Mouse (Mus musculus): Measurements from ENCODE around the gene Fam216b. TPM values are rescaled to one million over a fixed set of nuclear protein-coding genes. Genes with fewer than 3 reads are reported as not detected.

The Fam216b gene
- polyA plus RNA-seq, 1 experiment from 2014 or later: not detected

GRCm38 (mm10) chr14:78109419-78109818 lies 20.6 kb upstream of the Fam216b start:
- H3K4me1 ChIP-seq (replicated peaks; ENCODE audit: control insufficient read depth, insufficient read depth, low read length): no peaks in the 10 kb centered on the region
- H3K27ac ChIP-seq (ENCODE audit: low read depth, low read length): no peak overlapping the region
- no peaks in the 10 kb centered on the region for H3K36me3 ChIP-seq (ENCODE audit: control insufficient read depth, insufficient read depth, low read length)
- no peaks in the 10 kb centered on the region for H3K9me3 ChIP-seq (ENCODE audit: control insufficient read depth, low read length)
- H3K4me2 ChIP-seq (replicated peaks; ENCODE audit: low read depth, low read length): no peak overlapping the region
- no peaks in the 10 kb centered on the region for H3K27me3 ChIP-seq (ENCODE audit: control insufficient read depth, insufficient read depth, low read length)
- H3K4me3 ChIP-seq (ENCODE audit: low read depth, low read length): no peak overlapping the region
- WGBS: 82% methylated on average over 4 of the region's 4 CpGs
- no peak for ATAC-seq (ENCODE audit: low FRiP score)
- no peak for DNase-seq (ENCODE audit: low spot score)
- H3K9ac ChIP-seq (ENCODE audit: low read depth, low read length): no peak overlapping the region

GRCm38 (mm10) chr14:78108388-78108787 lies 19.6 kb upstream of the Fam216b start:
- ATAC-seq (ENCODE audit: low FRiP score) (no peak), DNase-seq (ENCODE audit: low spot score) (no peak)
- no peak overlapping the region for H3K27ac ChIP-seq (ENCODE audit: low read depth, low read length)
- H3K4me1 ChIP-seq (replicated peaks; ENCODE audit: control insufficient read depth, insufficient read depth, low read length): no peaks in the 10 kb centered on the region
- H3K9ac ChIP-seq (ENCODE audit: low read depth, low read length): no peak overlapping the region
- H3K27me3 ChIP-seq (ENCODE audit: control insufficient read depth, insufficient read depth, low read length): no peaks in the 10 kb centered on the region
- H3K9me3 ChIP-seq (ENCODE audit: control insufficient read depth, low read length): no peaks in the 10 kb centered on the region
- no peak overlapping the region for H3K4me2 ChIP-seq (replicated peaks; ENCODE audit: low read depth, low read length)
- WGBS: 81% methylated on average over 3 of the region's 3 CpGs
- no peaks in the 10 kb centered on the region for H3K36me3 ChIP-seq (ENCODE audit: control insufficient read depth, insufficient read depth, low read length)
- no peak overlapping the region for H3K4me3 ChIP-seq (ENCODE audit: low read depth, low read length)

DNA sequence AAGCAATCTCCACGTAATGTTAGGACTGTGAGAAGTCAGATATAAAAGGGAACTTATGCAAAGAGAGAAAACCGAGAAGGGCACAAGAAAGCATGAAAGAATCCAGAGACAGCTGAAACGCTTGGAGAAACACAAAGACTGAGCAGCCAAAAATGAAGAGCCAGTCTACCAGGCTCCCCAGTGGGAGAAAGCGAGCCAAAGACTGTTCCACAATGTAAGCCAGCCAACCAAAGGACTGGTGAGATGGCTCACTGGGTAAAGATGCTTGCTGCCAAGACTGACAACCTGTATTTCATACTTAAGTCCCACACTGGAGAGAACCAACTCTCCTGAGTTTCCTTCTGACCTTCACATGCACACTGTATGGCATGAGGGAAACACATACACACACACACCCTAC lies 784 bp upstream of the Fam216b start:
- ATAC-seq (ENCODE audit: low FRiP score) (no peak), DNase-seq (ENCODE audit: low spot score) (no peak)
- 83% methylated on average over 4 of the region's 4 CpGs for WGBS
- H3K9ac ChIP-seq (ENCODE audit: low read depth, low read length): no peak overlapping the region
- H3K4me3 ChIP-seq (ENCODE audit: low read depth, low read length): no peak overlapping the region
- no peak overlapping the region for H3K4me2 ChIP-seq (replicated peaks; ENCODE audit: low read depth, low read length)
- H3K4me1 ChIP-seq (replicated peaks; ENCODE audit: control insufficient read depth, insufficient read depth, low read length): no peaks in the 10 kb centered on the region
- H3K36me3 ChIP-seq (ENCODE audit: control insufficient read depth, insufficient read depth, low read length): no peaks in the 10 kb centered on the region
- H3K9me3 ChIP-seq (ENCODE audit: control insufficient read depth, low read length): no peaks in the 10 kb centered on the region
- no peaks in the 10 kb centered on the region for H3K27me3 ChIP-seq (ENCODE audit: control insufficient read depth, insufficient read depth, low read length)
- no peak overlapping the region for H3K27ac ChIP-seq (ENCODE audit: low read depth, low read length)

DNA sequence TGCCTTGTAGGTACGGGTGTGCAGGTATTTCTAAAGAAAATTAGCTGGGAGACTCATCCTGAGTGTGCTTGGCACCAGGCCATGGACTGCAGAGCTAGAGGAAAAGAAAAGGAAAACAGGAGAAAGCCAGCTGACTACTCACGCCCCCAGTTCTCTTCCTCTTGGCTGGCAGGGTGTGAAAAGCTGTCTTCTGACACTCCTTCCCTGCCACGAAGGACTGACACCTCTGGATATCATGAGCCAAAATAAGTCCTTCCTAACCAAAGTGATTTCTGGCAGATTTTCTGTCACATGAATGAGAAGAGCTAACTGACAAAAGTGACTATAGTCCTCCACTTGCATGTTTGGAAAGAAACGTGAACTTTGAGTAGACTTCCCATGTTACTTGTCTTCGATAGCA lies 5.3 kb downstream of the Fam216b start:
- Histone ChIP-seq H3K27ac (ENCODE audit: low read depth, low read length) (no peak overlapping the region), H3K36me3 (ENCODE audit: control insufficient read depth, insufficient read depth, low read length) (no peaks in the 10 kb centered on the region), H3K9ac (ENCODE audit: low read depth, low read length) (no peak overlapping the region), H3K4me1 (replicated peaks; ENCODE audit: control insufficient read depth, insufficient read depth, low read length) (no peaks in the 10 kb centered on the region), H3K4me3 (ENCODE audit: low read depth, low read length) (no peak overlapping the region), H3K4me2 (replicated peaks; ENCODE audit: low read depth, low read length) (no peak overlapping the region), H3K27me3 (ENCODE audit: control insufficient read depth, insufficient read depth, low read length) (no peaks in the 10 kb centered on the region), H3K9me3 (ENCODE audit: control insufficient read depth, low read length) (no peaks in the 10 kb centered on the region)
- ATAC-seq (ENCODE audit: low FRiP score): no peak
- 82% methylated on average over 5 of the region's 5 CpGs for WGBS
- DNase-seq (ENCODE audit: low spot score): no peak

GRCm38 (mm10) chr14:78077508-78077907 lies 11.3 kb downstream of the Fam216b start:
- Histone ChIP-seq H3K27me3 (ENCODE audit: control insufficient read depth, insufficient read depth, low read length) (no peaks in the 10 kb centered on the region), H3K36me3 (ENCODE audit: control insufficient read depth, insufficient read depth, low read length) (no peaks in the 10 kb centered on the region), H3K9me3 (ENCODE audit: control insufficient read depth, low read length) (no peaks in the 10 kb centered on the region), H3K9ac (ENCODE audit: low read depth, low read length) (no peak overlapping the region), H3K4me3 (ENCODE audit: low read depth, low read length) (no peak overlapping the region), H3K4me1 (replicated peaks; ENCODE audit: control insufficient read depth, insufficient read depth, low read length) (no peaks in the 10 kb centered on the region), H3K4me2 (replicated peaks; ENCODE audit: low read depth, low read length) (no peak overlapping the region), H3K27ac (ENCODE audit: low read depth, low read length) (no peak overlapping the region)
- ATAC-seq (ENCODE audit: low FRiP score) (no peak), DNase-seq (ENCODE audit: low spot score) (no peak)
- 66% methylated on average over 2 of the region's 2 CpGs for WGBS

GRCm38 (mm10) chr14:78065938-78066710 lies 22.7 kb downstream of the Fam216b start:
- H3K4me2 ChIP-seq (replicated peaks; ENCODE audit: low read depth, low read length): no peak overlapping the region
- no peak overlapping the region for H3K4me3 ChIP-seq (ENCODE audit: low read depth, low read length)
- no peaks in the 10 kb centered on the region for H3K27me3 ChIP-seq (ENCODE audit: control insufficient read depth, insufficient read depth, low read length)
- DNase-seq (ENCODE audit: low spot score): no peak
- H3K9me3 ChIP-seq (ENCODE audit: control insufficient read depth, low read length): no peaks in the 10 kb centered on the region
- H3K27ac ChIP-seq (ENCODE audit: low read depth, low read length): no peak overlapping the region
- 94% methylated on average over 9 of the region's 9 CpGs for WGBS
- H3K9ac ChIP-seq (ENCODE audit: low read depth, low read length): no peak overlapping the region
- H3K4me1 ChIP-seq (replicated peaks; ENCODE audit: control insufficient read depth, insufficient read depth, low read length): no peaks in the 10 kb centered on the region
- no peak for ATAC-seq (ENCODE audit: low FRiP score)
- no peaks in the 10 kb centered on the region for H3K36me3 ChIP-seq (ENCODE audit: control insufficient read depth, insufficient read depth, low read length)

GRCm38 (mm10) chr14:78062484-78062883 lies 26.3 kb downstream of the Fam216b start:
- no peak overlapping the region for H3K4me3 ChIP-seq (ENCODE audit: low read depth, low read length)
- DNase-seq (ENCODE audit: low spot score) (no peak), ATAC-seq (ENCODE audit: low FRiP score) (no peak)
- H3K9ac ChIP-seq (ENCODE audit: low read depth, low read length): no peak overlapping the region
- H3K9me3 ChIP-seq (ENCODE audit: control insufficient read depth, low read length): no peaks in the 10 kb centered on the region
- H3K27me3 ChIP-seq (ENCODE audit: control insufficient read depth, insufficient read depth, low read length): no peaks in the 10 kb centered on the region
- H3K4me2 ChIP-seq (replicated peaks; ENCODE audit: low read depth, low read length): no peak overlapping the region
- H3K4me1 ChIP-seq (replicated peaks; ENCODE audit: control insufficient read depth, insufficient read depth, low read length): no peaks in the 10 kb centered on the region
- H3K27ac ChIP-seq (ENCODE audit: low read depth, low read length): no peak overlapping the region
- 86% methylated on average over 11 of the region's 11 CpGs for WGBS
- H3K36me3 ChIP-seq (ENCODE audit: control insufficient read depth, insufficient read depth, low read length): no peaks in the 10 kb centered on the region

DNA sequence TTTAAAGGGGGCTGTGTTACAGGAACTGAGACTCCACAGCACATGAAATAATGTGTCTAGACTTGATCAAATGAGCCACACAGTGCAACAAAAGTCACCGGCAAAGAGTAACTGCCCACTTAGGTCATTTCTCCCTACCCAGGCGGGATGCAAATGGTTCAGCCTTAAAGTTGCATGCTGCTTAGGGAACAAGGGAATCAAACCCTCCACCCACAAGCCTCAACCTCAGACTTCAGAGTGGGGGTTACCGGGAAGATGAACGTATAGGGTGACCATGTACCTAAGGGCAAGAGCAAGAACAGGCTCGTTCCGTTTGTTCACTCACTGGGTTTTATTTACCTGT lies 28.2 kb downstream of the Fam216b start:
- peak overlapping the region; percentile 54 for H3K27ac ChIP-seq (ENCODE audit: low read depth, low read length)
- no peak overlapping the region for H3K4me2 ChIP-seq (replicated peaks; ENCODE audit: low read depth, low read length)
- no peak overlapping the region for H3K4me3 ChIP-seq (ENCODE audit: low read depth, low read length)
- no peaks in the 10 kb centered on the region for H3K27me3 ChIP-seq (ENCODE audit: control insufficient read depth, insufficient read depth, low read length)
- peak; percentile 14 for DNase-seq (ENCODE audit: low spot score)
- WGBS: 71% methylated on average over 6 of the region's 6 CpGs
- no peak overlapping the region for H3K9ac ChIP-seq (ENCODE audit: low read depth, low read length)
- no peaks in the 10 kb centered on the region for H3K4me1 ChIP-seq (replicated peaks; ENCODE audit: control insufficient read depth, insufficient read depth, low read length)
- ATAC-seq (ENCODE audit: low FRiP score): peak; percentile 35; the same call in 1 of the 2 replicates
- no peaks in the 10 kb centered on the region for H3K9me3 ChIP-seq (ENCODE audit: control insufficient read depth, low read length)
- no peaks in the 10 kb centered on the region for H3K36me3 ChIP-seq (ENCODE audit: control insufficient read depth, insufficient read depth, low read length)

GRCm38 (mm10) chr14:78059878-78060608 lies 28.8 kb downstream of the Fam216b start:
- H3K36me3 ChIP-seq (ENCODE audit: control insufficient read depth, insufficient read depth, low read length): no peaks in the 10 kb centered on the region

More at GRCm38 (mm10) chr14:78059878-78060608, 28.8 kb downstream of the Fam216b start:
- Histone ChIP-seq H3K4me1 (replicated peaks; ENCODE audit: control insufficient read depth, insufficient read depth, low read length) (no peaks in the 10 kb centered on the region), H3K4me2 (replicated peaks; ENCODE audit: low read depth, low read length) (no peak overlapping the region), H3K9me3 (ENCODE audit: control insufficient read depth, low read length) (no peaks in the 10 kb centered on the region), H3K4me3 (ENCODE audit: low read depth, low read length) (no peak overlapping the region), H3K27me3 (ENCODE audit: control insufficient read depth, insufficient read depth, low read length) (no peaks in the 10 kb centered on the region), H3K27ac (ENCODE audit: low read depth, low read length) (peak overlapping the region; percentile 54), H3K9ac (ENCODE audit: low read depth, low read length) (no peak overlapping the region)
- 58% methylated on average over 9 of the region's 9 CpGs for WGBS
- ATAC-seq (ENCODE audit: low FRiP score) (peak; percentile 67), DNase-seq (ENCODE audit: low spot score) (peak; percentile 42)

Data from hindbrain, embryonic 11.5 days (tissue).